Mouse (Mus musculus) gastrocnemius, postnatal 36 days (tissue): Measurements from ENCODE around the gene Hsd3b7. TPM values are rescaled to one million over a fixed set of nuclear protein-coding genes. Genes with fewer than 3 reads are reported as not detected.
"Not testable (repeated sequence)": the region's sequence is repeated elsewhere in the genome, so short reads cannot be mapped to it uniquely, and the experiment has no call there.

Experiments used
- DNase-seq, 2 experiments: peaks; one replicate each; pipeline ENCODE4 v3.0.0; 2022
- intact Hi-C: fragments of 180-260 bp; cut with DNase I; formaldehyde crosslinking; loops from one replicate; pipeline ENCODE4 v1.15.1; 2025
- total RNA-seq, 2 experiments: library from RNA; stranded (reverse); gene quantifications; 2 replicates each; pipeline ENCODE4 v1.2.3; 2021

The Hsd3b7 gene
- total RNA-seq, 2 experiments from 2014 or later, result 5.5 to 5.6 TPM

DNA sequence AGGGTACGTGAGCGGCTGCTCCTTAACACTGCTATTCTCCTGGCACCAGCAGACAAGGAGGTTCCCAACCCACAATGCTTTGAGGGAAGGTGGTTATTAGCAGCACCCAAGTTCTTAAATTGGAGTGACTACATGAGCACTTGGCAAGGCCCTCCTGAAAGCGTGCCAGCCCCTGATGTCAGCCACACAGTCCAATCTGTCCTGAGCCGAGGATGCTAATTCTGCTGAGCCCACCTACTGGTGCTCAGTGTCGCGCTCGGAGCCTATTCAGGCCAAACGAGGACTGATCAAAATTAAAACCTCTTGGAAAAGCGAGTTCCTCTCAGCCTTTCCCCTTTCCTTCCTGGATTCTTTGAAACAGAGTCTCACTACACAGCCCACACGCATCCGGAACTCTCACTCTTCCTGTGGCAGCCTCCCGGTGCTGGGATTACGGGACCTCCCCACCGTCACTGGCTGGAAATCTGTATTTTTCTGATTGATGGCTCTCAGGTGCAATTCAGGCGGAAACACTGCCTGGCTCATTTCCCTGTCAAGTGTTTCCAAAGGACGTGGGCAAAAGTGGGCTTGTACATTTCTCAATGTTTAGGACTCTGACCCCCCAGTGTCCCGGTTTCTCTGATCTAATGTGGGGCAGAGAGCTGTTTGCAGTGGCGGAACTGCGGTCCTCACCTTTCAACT is 14.0 kb downstream of the Hsd3b7 start:
- intact Hi-C loops, result no loop called here
- DNase-seq, result peak; percentile 78 to 82

DNA sequence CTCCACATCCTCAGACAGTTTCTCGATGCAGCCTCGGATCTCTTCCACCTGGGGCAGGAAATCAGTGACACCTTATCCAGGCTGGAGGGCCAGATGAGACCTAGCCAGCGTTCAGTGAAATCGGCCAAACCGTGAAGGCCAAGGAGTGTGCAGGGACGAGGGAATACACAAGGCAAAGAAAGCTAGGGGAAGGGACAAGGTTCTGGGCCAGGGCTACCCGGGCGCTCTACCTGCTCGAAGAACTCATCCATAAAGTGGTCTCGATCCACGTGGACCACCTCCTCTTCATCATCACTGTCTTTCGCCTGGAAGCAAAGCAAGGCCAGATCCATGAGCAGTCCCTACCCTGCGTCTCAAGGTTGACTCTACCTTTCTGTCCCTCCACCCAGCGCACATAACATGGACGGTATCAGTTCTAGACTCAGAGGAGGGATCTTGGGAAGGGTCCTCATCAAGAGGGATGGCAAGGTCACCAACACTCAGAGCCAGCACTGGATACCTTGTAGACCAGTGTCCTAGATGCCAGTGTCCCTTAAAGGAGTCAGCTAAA is 14.8 kb downstream of the Hsd3b7 start:
- intact Hi-C loops, result no loop called here

GRCm38 (mm10) chr7:127815954-127816821 is 15.8 kb downstream of the Hsd3b7 start:
- DNase-seq, result peak; percentile 61 to 66
- intact Hi-C loops, result no loop called here

More for the DNA sequence above, 14.8 kb downstream of the Hsd3b7 start:
- DNase-seq, result no peak

- no peak for DNase-seq
- intact Hi-C loops, result no loop called here
Observed at GRCm38 (mm10) chr7:127817053-127817452, 16.6 kb downstream of the Hsd3b7 start.

GRCm38 (mm10) chr7:127817776-127818175 is 17.4 kb downstream of the Hsd3b7 start:
- no peak for DNase-seq
- intact Hi-C loops, result no loop called here

- DNase-seq, result no peak
- intact Hi-C loops, result no loop called here
Observed at GRCm38 (mm10) chr7:127820836-127821509, 20.6 kb downstream of the Hsd3b7 start.

DNA sequence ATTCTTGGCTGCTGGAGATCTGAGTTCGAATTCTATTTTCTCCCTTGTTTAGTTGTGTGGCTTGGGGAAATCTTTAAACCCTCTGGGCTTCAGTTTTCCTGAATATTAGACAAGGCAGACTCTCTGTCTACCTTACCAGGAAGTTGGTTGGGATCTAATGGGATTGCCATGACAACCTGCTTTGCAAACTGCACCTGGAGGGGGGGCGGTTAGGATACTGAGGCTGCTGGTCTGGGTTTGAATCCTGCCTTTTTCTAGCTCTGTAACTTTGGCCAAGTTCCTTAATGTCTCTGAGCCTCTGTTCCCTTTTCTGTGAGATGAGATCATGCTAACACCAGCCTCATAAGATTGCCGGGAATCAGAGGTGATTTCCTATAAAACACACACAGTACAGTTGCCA is 22.1 kb downstream of the Hsd3b7 start:
- intact Hi-C loops, result no loop called here

GRCm38 (mm10) chr7:127823236-127824171 is 23.1 kb downstream of the Hsd3b7 start:
- intact Hi-C loops, result no loop called here

More for the DNA sequence above, 22.1 kb downstream of the Hsd3b7 start:
- no peak for DNase-seq

DNA sequence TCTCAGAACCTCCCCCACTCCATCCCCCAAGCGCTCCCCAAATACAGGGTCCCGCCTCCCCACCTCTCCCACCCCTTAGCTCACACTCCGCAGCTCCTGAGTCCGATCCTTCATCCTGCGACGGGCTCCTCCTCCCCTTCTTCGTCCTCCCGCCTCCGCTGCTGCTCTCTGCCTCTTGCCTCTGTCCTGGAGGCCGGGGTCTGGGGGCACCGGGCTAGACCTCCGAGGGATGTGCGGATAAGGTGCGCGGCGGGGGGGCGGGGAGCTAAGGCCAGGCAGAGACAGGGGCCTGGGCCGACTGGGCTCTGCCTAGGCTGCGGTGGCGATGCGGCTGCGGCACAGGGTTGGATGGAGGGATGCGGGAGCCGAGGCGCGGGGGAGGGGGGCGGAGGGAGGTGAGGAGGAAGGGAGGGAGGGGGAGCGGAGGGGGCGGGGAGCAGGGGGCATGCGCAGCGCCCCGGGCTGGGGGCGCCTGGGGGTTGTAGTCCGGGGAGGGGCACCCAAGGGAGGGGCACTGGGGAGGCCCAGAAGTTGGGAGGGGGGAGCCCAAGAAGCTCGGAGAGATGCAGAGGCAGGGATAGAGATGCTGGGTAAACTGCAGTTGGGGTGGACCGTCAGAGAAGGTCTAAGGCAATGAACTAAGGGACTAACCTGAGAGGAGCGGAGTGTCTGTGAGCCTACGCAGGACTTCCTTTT is 23.9 kb downstream of the Hsd3b7 start, which contains the start of the genes Stx4a and Stx1b:
Gene Stx4a (plus strand): TSS at position 119 of the 696 bp plus-strand sequence.
Gene Stx1b (minus strand): TSS at position 374 of the 696 bp plus-strand sequence.
- DNase-seq, result no peak
- intact Hi-C loops, result no loop called here

More at GRCm38 (mm10) chr7:127823236-127824171, 23.1 kb downstream of the Hsd3b7 start:
- no peak for DNase-seq

- intact Hi-C loops, result loop anchor here (2.0 kb wide), 1 partner anchor 33 kb away; no protein-coding TSS in a partner anchor
- DNase-seq, result no peak
Observed at GRCm38 (mm10) chr7:127835550-127835949, 35.1 kb downstream of the Hsd3b7 start.

GRCm38 (mm10) chr7:127837473-127837872 is 37.1 kb downstream of the Hsd3b7 start:
- intact Hi-C loops, result no loop called here
- no peak for DNase-seq

DNA sequence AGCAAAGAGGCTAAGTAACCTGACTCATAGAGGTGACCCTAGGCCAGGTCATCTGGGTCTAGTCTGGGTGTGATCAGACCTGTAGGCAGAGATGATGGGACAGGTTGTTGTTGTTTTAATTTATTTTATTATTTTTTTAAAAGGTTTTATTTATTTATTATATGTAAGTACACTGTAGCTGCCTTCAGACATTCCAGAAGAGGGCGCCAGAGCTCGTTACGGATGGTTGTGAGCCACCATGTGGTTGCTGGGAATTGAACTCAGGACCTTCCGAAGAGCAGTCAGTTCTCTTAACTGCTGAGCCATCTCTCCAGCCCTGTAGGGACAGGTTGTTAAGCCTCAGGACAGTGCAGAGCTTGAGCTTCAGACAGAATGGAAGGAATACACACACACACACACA is 37.5 kb downstream of the Hsd3b7 start:
- DNase-seq, intact Hi-C loops: not testable (repeated sequence)

DNA sequence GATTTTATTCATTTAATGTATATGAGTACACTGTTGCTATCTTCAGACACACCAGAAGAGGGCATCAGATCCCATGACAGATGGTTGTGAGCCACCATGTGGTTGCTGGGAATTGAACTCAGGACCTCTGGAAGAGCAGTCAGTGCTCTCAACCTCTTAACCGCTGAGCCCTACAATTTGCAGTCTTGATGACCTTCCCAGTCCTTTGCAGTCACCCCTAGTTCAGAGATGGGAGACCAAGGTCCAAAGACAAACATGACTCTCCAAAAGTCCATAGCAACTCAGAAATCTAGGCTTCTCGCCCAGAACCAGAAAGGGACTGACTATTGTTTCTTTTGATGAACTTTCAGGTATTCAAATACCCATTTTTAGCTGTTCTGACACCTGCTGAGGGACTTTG is 39.6 kb downstream of the Hsd3b7 start:
- DNase-seq, intact Hi-C loops: not testable (repeated sequence)

DNA sequence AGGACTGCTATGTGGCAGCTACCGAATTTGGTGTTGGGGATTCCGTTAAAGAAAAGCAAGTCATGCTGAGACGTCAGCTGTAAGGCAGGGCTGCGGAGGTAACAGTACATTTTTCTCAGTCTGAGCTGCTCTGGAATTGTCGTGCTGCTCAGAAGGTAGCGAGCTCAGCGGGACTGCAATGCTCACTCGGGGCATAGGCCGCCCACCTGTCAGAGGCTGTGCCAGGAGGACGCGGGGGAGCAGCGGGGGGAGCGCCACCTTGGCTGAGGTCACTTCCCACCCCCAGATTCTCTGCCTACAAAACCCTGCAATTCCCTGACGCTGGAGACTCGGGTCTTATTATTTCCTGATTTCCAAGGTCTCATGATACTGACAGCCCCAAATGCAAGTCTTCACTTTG is 40.5 kb downstream of the Hsd3b7 start:
- peak in 1 of 2 experiments; percentile 34 for DNase-seq
- intact Hi-C loops, result no loop called here

- peak; percentile 92 to 93 for DNase-seq
- intact Hi-C loops, result no loop called here
Observed at GRCm38 (mm10) chr7:127841340-127842000, 41.1 kb downstream of the Hsd3b7 start.

DNA sequence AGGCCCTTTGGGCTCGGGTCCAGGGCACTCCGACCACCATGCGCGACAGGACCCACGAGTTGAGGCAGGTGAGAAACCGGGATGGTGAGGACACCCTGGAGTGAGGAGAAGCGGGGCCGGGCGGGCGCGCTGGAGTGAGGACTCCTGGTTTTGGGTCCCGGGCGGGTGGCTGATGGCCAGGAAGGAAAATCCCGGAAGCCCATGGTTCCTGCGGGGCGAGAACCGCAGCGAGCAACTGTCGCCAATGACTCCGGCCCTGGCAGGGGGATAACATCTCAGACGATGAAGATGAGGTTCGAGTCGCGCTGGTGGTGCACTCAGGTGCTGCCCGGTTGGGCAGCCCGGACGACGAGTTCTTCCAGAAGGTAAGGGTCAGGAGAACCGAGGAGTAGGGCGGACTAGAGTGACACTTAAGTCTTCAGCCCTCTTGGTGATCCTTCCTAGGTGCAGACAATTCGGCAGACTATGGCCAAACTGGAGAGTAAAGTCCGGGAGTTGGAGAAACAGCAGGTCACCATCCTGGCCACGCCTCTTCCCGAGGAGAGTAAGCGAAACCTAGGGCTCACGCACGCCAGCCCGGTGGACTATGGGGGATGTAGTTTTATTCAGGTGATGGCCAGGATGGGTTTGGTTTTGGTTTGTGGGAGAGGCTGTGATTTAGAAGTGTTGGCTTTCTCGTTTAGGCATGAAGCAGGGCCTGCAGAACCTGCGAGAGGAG is 41.8 kb downstream of the Hsd3b7 start:
- DNase-seq, result peak; percentile 70
- intact Hi-C loops, result loop anchor here (1.0 kb wide), 1 partner anchor 33 kb away; no protein-coding TSS in a partner anchor
